In the genomic region with DNA sequence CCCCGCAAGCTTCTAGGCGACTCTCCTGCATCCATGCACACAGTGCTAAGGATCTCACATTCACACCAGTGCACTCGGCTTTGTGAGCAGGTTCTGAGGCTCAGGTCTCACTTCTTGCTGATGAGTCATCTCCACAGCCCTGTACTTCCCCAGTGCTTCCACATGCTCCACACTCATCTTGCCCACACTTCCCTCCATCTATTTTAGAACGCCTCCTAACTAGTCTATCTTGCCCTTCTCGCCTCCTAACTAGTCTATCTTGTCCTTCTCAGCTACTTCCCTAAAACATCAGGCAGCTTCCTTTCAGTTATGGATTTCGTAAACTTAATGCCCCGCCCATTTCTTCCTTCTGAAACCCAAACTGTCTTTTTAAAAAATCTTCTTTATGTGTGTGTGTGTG, we compare ENCODE assay signal across 11 mouse cellular contexts. TPM values are rescaled to one million over a fixed set of nuclear protein-coding genes. Genes with fewer than 3 reads are reported as not detected.
DNase-seq lines count a peak whose midpoint lies in the region; ATAC-seq and TF ChIP-seq lines count a peak whose summit lies in the region.
"Had no signal": no experiment of that assay in that cellular context is flagged by ENCODE, and none has a peak within 500 bp of the region (broad histone marks: within the 10 kb centered on the region; RNA-seq: fewer than 3 reads in every experiment).

No protein-coding gene starts in this region.

- peak overlapping the region; percentile 21 for H3K4me2 ChIP-seq in liver, embryonic 14.5 days (ENCODE audit: low read depth)
- H3K4me2 ChIP-seq: embryonic facial prominence, embryonic 12.5 days; limb, embryonic 12.5 days had no signal

- peaks cover 36% of the 10 kb centered on the region for H3K36me3 ChIP-seq in liver, embryonic 14.5 days (replicated peaks; ENCODE audit: control insufficient read depth, insufficient read depth, low read depth)
- H3K36me3 ChIP-seq: embryonic facial prominence, embryonic 12.5 days; limb, embryonic 12.5 days had no signal

- H3K9me3 ChIP-seq in liver, embryonic 14.5 days (ENCODE audit: control insufficient read depth, low read length): no peaks in the 10 kb centered on the region
- H3K9me3 ChIP-seq: embryonic facial prominence, embryonic 12.5 days; limb, embryonic 12.5 days had no signal

- peaks cover 78 to 79% of the 10 kb centered on the region in 2 experiments for H3K4me1 ChIP-seq in liver, embryonic 14.5 days (replicated peaks; ENCODE audit: control insufficient read depth in 2 of 2, insufficient read depth in 2 of 2, low read length in 1 of 2)
- H3K4me1 ChIP-seq: embryonic facial prominence, embryonic 12.5 days; limb, embryonic 12.5 days had no signal

- 0 out of 2 replicates have a peak, but pooled peaks have one; percentile 10 for TF ChIP-seq EP300 in liver, embryonic 14.5 days (IDR thresholded peaks at IDR 0.05; ENCODE audit: low read depth)

- no peaks in the 10 kb centered on the region for H3K27me3 ChIP-seq in liver, embryonic 14.5 days (ENCODE audit: control insufficient read depth, insufficient read depth, low read length)
- H3K27me3 ChIP-seq: embryonic facial prominence, embryonic 12.5 days; limb, embryonic 12.5 days had no signal

- H3K27ac ChIP-seq in liver, embryonic 14.5 days: peak overlapping the region; percentile 79
- H3K27ac ChIP-seq: embryonic facial prominence, embryonic 12.5 days; limb, embryonic 12.5 days had no signal

- no peak overlapping the region for H3K4me3 ChIP-seq in liver, embryonic 14.5 days (ENCODE audit: insufficient read depth in 1 of 2, low read depth in 2 of 2, low read length in 2 of 2)
- H3K4me3 ChIP-seq: embryonic facial prominence, embryonic 12.5 days; limb, embryonic 12.5 days had no signal

- intact Hi-C loops in heart, postnatal 14 days (cut with DNase I): no loop called here

- ATAC-seq in liver, embryonic 14.5 days (ENCODE audit: insufficient read depth): no peak
- ATAC-seq: intestine, embryonic 16.5 days had no signal

- peak overlapping the region; percentile 20; the same call in 1 of the 2 replicates for H3K9ac ChIP-seq in liver, embryonic 14.5 days (replicated peaks)
- H3K9ac ChIP-seq: limb, embryonic 12.5 days had no signal

- DNase-seq in heart, adult 9 months (ENCODE audit: low spot score in 2 of 2): peak; percentile 23 to 39
- no peak for DNase-seq in heart, postnatal 14 days
- DNase-seq in A20 (ENCODE audit: low read depth, low spot score): peak; percentile 54
- peak; percentile 82 for DNase-seq in brain, adult 2 months (ENCODE audit: low read depth, low spot score)
- DNase-seq in liver, embryonic 14.5 days (ENCODE audit: low read depth in 3 of 3, low spot score in 3 of 3): no peak
- no peak for DNase-seq in adrenal gland, postnatal 25 days
- no peak for DNase-seq in gastrocnemius, postnatal 10 days
- DNase-seq in kidney, postnatal 36 days: no peak

- no peak for TF ChIP-seq CTCF in liver, embryonic 14.5 days (IDR thresholded peaks at IDR 0.05; ENCODE audit: low read depth)

- WGBS in liver, embryonic 14.5 days (ENCODE audit: insufficient replicate concordance): 59% methylated on average over 7 of the region's 7 CpGs

RNA-seq across cellular contexts. Expression of a gene that starts 13.6 kb away (rescaled TPM):
- 10 to 100 TPM; 22.4 to 24.9 TPM for total RNA-seq in heart, postnatal 14 days (2021)
- polyA plus RNA-seq in liver, embryonic 14.5 days (2012; rRNA removed): 32.8 and 33.8 TPM in 2 replicates
- polyA plus RNA-seq in liver, embryonic 14.5 days (2014; fragmentation: Nextera tagmentation; extraction: Ambion mirVana): 63.5 and 69.3 TPM in 2 replicates
- total RNA-seq in adrenal gland, postnatal 25 days (2021): 23.2 and 25.2 TPM in 2 replicates
- total RNA-seq in gastrocnemius, postnatal 10 days (2021): 10 to 100 TPM; 27.7 to 28.0 TPM

Comparison
In these comparisons a context has a peak if more than half of its experiments do, and no peak if none do; other contexts are left out.
1. DNase-seq: peak in heart, adult 9 months (2 of 2), A20 (single experiment) and brain, adult 2 months (single experiment); none in heart, postnatal 14 days (0 of 2), liver, embryonic 14.5 days (0 of 3), adrenal gland, postnatal 25 days (single experiment), gastrocnemius, postnatal 10 days (single experiment) and kidney, postnatal 36 days (0 of 2).